Mouse (Mus musculus) limb, embryonic 10.5 days (tissue): ENCODE measurements around the gene Spint2. TPM values are rescaled to one million over a fixed set of nuclear protein-coding genes. Genes with fewer than 3 reads are reported as not detected.
A peak's percentile ranks its signal among the peaks of the same experiment; 100 is the strongest.
"Not testable (repeated sequence)": the region's sequence is repeated elsewhere in the genome, so short reads cannot be mapped to it uniquely, and the experiment has no call there.

Source experiments
- DNase-seq: peaks from one replicate; pipeline ENCODE4 v3.0.0-alpha.2; 2017; ENCODE audit warnings: low spot score
- H3K27ac ChIP-seq: fragments of 300-500 bp; sonication (generic); 2 replicates; pipeline ENCODE4 v1.5.1; 2016; ENCODE audit warnings: mild to moderate bottlenecking
- H3K27me3 ChIP-seq: fragments of 300-500 bp; sonication (generic); 2 replicates; pipeline ENCODE4 v1.6.1; 2016; ENCODE audit warnings: low read depth, mild to moderate bottlenecking; ENCODE audit not compliant: poor library complexity, severe bottlenecking
- H3K36me3 ChIP-seq: fragments of 300-500 bp; sonication (generic); 2 replicates; pipeline ENCODE4 v1.6.1; 2016; ENCODE audit warnings: mild to moderate bottlenecking, moderate library complexity
- H3K4me1 ChIP-seq: fragments of 300-500 bp; sonication (generic); 2 replicates; pipeline ENCODE4 v1.6.1; 2016
- H3K4me3 ChIP-seq: fragments of 300-500 bp; sonication (generic); 2 replicates; pipeline ENCODE4 v1.5.1; 2016; ENCODE audit warnings: mild to moderate bottlenecking, moderate library complexity
- H3K9me3 ChIP-seq: fragments of 300-500 bp; sonication (generic); replicated peaks from 2 replicates; pipeline ENCODE4 v1.6.1; 2016; ENCODE audit warnings: mild to moderate bottlenecking
- WGBS: fragments of 180-500 bp; shearing (Covaris S2); methylation state at CpG from one replicate; pipeline ENCODE4 v1.1.7; 2016; 5-methylcytosine and 5-hydroxymethylcytosine counted together
- polyA plus RNA-seq: library from polyadenylated mRNA; unstranded; fragments of >200 nt; fragmentation: Nextera tagmentation; extraction: Ambion mirVana; gene quantifications from 2 replicates; pipeline ENCODE4 v1.2.1, GENCODE M21; 2016

Spint2 gene
- polyA plus RNA-seq, 1 experiment from 2014 or later: 71.8 TPM

- H3K27ac ChIP-seq: no peak overlapping the region
- no peaks in the 10 kb centered on the region for H3K9me3 ChIP-seq
- peaks cover 18% of the 10 kb centered on the region for H3K4me1 ChIP-seq
- peaks cover 21% of the 10 kb centered on the region for H3K27me3 ChIP-seq
- no peak overlapping the region for H3K4me3 ChIP-seq
- WGBS: 86% methylated on average over 7 of the region's 7 CpGs
- H3K36me3 ChIP-seq: peaks cover 39% of the 10 kb centered on the region
- DNase-seq: no peak
Observed at GRCm38 (mm10) chr7:29244732-29245416, 36.8 kb downstream of the Spint2 start.

DNA sequence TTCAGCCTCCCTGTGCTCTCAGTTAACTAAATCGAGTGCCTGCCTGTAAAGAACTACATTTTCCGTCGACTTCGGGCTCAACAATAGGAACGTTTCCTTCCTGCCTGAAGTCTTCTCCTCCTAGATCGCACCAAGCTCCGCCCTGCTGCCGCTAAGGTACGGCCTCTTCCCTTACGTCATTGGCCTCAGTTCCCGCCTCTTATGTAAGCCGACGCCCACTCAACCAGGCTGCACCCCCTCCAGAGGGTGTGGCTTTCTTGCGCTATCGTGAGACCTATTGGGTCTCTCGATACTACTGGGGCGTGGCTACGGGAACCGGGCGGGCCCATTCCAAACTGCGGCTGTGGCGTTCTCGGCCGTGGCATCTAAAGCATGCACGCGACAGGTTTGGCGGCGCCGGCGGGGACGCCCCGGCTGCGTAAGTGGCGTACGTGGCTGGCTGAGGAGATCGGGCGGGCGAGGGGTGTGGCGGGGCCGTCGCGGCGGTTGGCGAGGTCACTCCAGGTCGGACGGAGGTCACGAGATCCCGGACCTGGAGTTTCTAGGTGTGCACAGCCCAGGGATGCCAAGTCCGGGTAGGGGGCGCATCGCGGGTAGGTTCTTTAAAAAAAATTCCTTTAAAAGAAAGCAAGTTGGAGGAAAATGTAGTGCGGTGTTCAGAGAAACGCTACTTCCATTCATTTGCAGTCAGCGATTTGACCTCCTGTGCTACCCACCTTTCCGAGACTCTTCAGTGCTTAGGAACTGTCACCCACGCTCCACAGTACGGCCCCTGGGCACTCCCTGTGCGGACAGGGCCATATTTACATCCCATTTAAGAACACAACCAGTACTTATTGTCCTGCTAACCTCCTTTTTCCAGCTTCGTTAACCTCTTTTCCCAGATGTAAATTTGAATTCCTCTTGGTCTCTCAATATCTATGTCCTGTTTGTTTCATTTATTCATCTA lies 43.4 kb downstream of the Spint2 start, which contains the start of gene Yif1b:
TSS of gene Yif1b (plus strand) at position 311 of the 949 bp plus-strand sequence.
- H3K4me1 ChIP-seq: peaks cover 17% of the 10 kb centered on the region
- peaks cover 9% of the 10 kb centered on the region for H3K27me3 ChIP-seq
- WGBS: under 1% methylated on average over 60 of the region's 60 CpGs
- peak within 1 kb of the TSS; percentile 89 for H3K27ac ChIP-seq
- peak; percentile 98 for DNase-seq
- H3K36me3 ChIP-seq: no peaks in the 10 kb centered on the region; the same call in 1 of the 2 replicates
- H3K4me3 ChIP-seq: peak within 1 kb of the TSS; percentile 70
- no peaks in the 10 kb centered on the region for H3K9me3 ChIP-seq

DNA sequence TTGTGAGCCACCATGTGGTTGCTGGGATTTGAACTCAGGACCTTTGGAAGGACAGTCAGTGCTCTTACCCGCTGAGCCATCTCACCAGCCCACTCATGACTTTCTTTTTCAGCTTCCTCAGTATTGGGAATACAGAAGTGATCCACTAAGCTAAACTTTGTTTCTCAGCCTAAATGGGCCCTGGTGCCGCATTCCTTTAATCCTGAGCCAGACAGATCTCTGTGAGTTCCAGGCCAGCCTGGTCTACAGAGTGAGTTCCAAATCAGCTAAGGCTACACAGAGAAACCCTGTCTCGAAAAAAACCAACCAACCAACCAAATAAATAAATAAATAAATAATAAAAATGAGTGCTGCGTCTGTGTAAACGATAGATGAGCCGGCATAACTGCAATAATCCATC lies 44.1 kb downstream of the Spint2 start:
- Histone ChIP-seq H3K4me3 (peak overlapping the region; percentile 70), H3K27me3 (peaks cover 16% of the 10 kb centered on the region), H3K4me1 (peaks cover 18% of the 10 kb centered on the region), H3K27ac (peak overlapping the region; percentile 89)
- not testable (repeated sequence) for H3K36me3 ChIP-seq, DNase-seq, H3K9me3 ChIP-seq
- 34% methylated on average over 6 of the region's 6 CpGs for WGBS

DNA sequence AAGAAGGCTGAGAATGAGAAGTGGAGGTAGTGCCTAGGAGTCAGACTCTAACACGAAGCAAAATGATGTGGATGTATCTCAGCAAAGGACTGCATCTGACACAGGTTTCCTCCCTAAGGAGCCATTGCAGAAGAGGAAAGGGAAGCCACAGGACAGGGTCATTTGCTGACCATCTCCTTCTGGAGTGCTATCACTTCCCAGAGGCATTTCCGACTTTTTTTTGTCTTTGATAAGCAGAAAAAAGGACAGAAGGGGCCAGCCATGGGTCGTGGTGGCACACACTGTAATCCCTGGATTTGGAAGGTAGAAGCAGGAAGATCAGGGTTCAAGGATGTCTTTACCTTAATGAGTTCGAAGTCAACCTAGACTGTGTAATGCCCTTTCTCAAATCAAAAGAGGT lies 45.1 kb downstream of the Spint2 start:
- H3K9me3 ChIP-seq: no peaks in the 10 kb centered on the region

DNA sequence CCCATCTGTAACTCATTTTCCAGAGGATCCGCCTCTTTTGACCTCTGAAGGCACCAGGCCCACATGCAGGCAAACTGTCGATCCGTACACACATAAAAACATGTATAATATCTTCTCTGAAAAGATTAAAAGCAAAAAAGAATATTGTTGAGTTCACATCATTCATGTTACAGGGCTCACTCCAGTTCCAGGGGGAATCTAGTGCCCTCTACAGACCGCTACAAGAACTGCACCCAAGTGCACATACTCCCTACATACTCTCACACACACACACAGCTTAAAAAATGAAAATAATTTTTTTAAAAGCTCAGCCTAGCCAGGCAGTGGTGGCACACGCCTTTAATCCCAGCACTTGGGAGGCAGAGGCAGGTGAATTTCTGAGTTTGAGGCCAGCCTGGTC lies 47.1 kb downstream of the Spint2 start:
- H3K4me1 ChIP-seq: peaks cover 25% of the 10 kb centered on the region
- H3K27me3 ChIP-seq: peaks cover 46% of the 10 kb centered on the region
- no peaks in the 10 kb centered on the region for H3K36me3 ChIP-seq
- 69% methylated on average over 5 of the region's 5 CpGs for WGBS
- H3K4me3 ChIP-seq: no peak overlapping the region
- H3K27ac ChIP-seq: no peak overlapping the region
- H3K9me3 ChIP-seq: no peaks in the 10 kb centered on the region
- no peak for DNase-seq

More for the DNA sequence above, 45.1 kb downstream of the Spint2 start:
- Histone ChIP-seq H3K4me3 (no peak overlapping the region), H3K27me3 (peaks cover 26% of the 10 kb centered on the region), H3K36me3 (no peaks in the 10 kb centered on the region; the same call in 1 of the 2 replicates), H3K4me1 (peaks cover 26% of the 10 kb centered on the region), H3K27ac (no peak overlapping the region)
- 87% methylated on average over 4 of the region's 4 CpGs for WGBS
- DNase-seq: no peak

- Histone ChIP-seq H3K27me3 (peaks cover 55% of the 10 kb centered on the region), H3K9me3 (no peaks in the 10 kb centered on the region), H3K27ac (no peak overlapping the region), H3K36me3 (no peaks in the 10 kb centered on the region), H3K4me1 (peaks cover 15% of the 10 kb centered on the region), H3K4me3 (no peak overlapping the region)
- no peak for DNase-seq
- WGBS: 88% methylated on average over 6 of the region's 6 CpGs
Observed at GRCm38 (mm10) chr7:29233745-29234144, 48.0 kb downstream of the Spint2 start.

DNA sequence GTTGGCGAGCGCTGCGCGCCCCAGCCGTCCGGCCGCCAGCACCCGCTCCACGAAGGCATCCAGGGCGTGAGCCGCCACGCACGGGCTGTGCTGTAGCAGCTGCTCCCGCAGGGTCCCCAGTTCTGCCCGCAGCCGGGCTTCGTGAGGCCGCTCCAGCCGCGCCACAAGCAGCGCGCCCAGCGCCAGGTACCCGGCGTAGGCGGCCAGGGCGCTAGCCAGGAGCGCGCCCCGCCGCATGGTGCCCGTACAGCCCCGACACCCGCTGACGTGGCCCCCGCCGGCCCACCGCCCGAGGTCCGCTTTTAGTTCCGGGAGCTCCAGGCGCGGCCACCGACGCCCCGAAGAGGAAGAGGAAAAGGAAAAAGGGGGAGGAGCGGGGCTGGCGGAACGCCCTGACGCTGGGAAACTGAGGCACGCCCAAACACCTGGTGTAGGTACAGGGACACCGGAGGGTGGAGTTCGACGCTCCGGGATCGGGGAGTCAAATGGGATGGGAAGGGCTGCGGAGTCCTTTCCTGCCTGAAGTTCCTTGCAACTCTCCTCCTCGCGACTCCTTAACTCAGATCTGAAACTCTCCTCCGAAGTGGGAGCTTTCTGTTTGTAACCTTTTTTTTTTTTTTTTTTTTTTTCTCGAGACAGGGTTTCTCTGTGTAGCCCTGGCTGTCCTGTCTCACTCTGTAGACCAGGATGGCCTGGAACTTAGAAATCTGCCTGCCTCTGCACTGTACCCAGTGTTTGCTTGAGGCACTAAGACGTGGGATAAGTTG lies 49.3 kb downstream of the Spint2 start, which contains the start of gene Kcnk6:
TSS of gene Kcnk6 (minus strand) at position 269 of the 767 bp plus-strand sequence.
- WGBS: under 1% methylated on average over 62 of the region's 62 CpGs
- H3K4me1 ChIP-seq: peaks cover 9% of the 10 kb centered on the region
- peak within 1 kb of the TSS; percentile 75 for H3K27ac ChIP-seq
- peak; percentile 55 for DNase-seq
- H3K36me3 ChIP-seq: no peaks in the 10 kb centered on the region
- H3K27me3 ChIP-seq: peaks cover 55% of the 10 kb centered on the region
- peak within 1 kb of the TSS; percentile 58 for H3K4me3 ChIP-seq
- no peaks in the 10 kb centered on the region for H3K9me3 ChIP-seq

- Histone ChIP-seq H3K27ac (no peak overlapping the region), H3K9me3 (no peaks in the 10 kb centered on the region), H3K4me1 (peaks cover 9% of the 10 kb centered on the region), H3K4me3 (peak overlapping the region; percentile 58), H3K27me3 (peaks cover 55% of the 10 kb centered on the region), H3K36me3 (no peaks in the 10 kb centered on the region)
- 59% methylated on average over 3 of the region's 3 CpGs for WGBS
- no peak for DNase-seq
Observed at GRCm38 (mm10) chr7:29231517-29231916, 50.2 kb downstream of the Spint2 start.

DNA sequence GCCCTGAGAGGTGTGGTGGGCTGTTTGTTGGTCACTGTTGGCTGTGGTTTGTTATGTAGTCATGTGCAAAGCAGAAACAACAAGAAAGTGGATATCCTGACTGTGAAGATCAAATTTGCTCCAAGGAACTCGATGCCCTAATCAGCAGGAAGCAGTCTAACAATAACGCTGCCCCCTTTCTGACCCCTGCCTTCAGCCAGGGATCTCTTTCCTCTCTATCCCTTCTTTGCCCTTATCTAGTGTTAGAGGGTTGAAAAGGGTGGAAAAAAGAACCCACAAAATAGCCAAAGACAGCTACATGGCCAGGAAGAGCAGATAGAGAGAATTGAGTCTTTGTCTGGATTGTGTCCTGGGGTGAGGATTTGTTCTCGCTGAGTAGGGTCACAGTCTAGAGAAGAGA lies 51.2 kb downstream of the Spint2 start:
- Histone ChIP-seq H3K27ac (no peak overlapping the region), H3K4me3 (no peak overlapping the region), H3K9me3 (no peaks in the 10 kb centered on the region), H3K4me1 (peaks cover 11% of the 10 kb centered on the region), H3K27me3 (peaks cover 55% of the 10 kb centered on the region), H3K36me3 (no peaks in the 10 kb centered on the region)
- DNase-seq: no peak
- WGBS: 62% methylated on average over 3 of the region's 3 CpGs

GRCm38 (mm10) chr7:29228202-29228601 lies 53.5 kb downstream of the Spint2 start:
- H3K4me3 ChIP-seq: no peak overlapping the region
- no peak overlapping the region for H3K27ac ChIP-seq
- H3K27me3 ChIP-seq: peaks cover 45% of the 10 kb centered on the region
- no peak for DNase-seq
- no peaks in the 10 kb centered on the region for H3K9me3 ChIP-seq
- WGBS: 79% methylated on average over 4 of the region's 4 CpGs
- H3K4me1 ChIP-seq: peaks cover 21% of the 10 kb centered on the region
- no peaks in the 10 kb centered on the region for H3K36me3 ChIP-seq

DNA sequence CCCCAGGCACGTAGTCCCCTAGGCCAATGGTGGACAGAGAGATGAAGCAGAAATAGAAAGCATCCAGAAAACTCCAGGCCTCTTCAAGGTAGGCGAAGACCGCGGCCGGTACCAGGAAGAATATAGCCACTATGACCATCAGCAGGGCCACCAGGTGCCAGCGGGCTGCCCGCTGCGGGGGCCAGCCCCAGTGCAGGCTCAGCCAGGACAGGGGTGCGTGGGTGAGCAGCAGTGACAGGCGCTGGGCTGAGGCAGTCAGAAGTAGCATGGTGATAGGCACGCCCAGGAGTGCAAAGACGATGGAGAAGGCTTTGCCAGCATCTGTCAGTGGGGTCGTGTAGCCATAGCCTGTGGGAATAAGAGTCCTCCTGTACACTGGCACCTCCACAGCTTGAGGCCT lies 56.2 kb downstream of the Spint2 start:
- DNase-seq: no peak
- peak overlapping the region; percentile 37 for H3K4me3 ChIP-seq
- peak overlapping the region; percentile 71 for H3K27ac ChIP-seq

DNA sequence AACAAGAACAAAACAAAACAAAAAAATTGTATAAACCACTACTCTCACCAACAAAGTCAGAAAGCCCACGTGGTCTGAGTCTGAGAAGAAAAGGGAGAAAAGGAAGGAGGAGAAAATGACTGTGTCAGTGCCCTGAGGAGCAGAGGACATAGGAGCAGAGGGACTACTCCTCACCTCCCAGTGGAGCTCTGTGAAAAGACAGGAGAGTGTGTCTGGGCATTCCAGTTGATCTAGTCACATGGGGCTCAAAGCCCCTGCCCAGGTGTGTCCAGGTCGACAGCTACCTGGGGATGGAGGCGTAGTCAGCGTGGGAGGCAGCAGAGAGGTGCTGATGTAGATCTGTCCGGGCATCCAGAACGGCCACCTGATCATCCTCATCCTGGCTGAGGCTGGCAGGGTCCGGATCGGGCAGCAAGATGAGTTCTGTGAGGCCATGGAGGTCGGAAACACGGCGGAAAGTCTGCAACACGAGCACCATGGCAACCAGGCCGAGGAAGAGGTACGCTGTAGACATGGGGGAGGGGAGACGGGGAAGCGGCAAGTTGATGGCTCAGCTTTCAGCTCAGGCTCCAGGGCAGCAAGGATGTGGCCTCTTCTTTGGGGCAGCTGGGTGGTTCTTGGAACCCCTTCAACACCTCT lies 56.8 kb downstream of the Spint2 start:
- Histone ChIP-seq H3K36me3 (no peaks in the 10 kb centered on the region), H3K27ac (peak overlapping the region; percentile 71), H3K4me3 (peak overlapping the region; percentile 37), H3K27me3 (peaks cover 12% of the 10 kb centered on the region; the same call in 1 of the 2 replicates), H3K9me3 (no peaks in the 10 kb centered on the region; the same call in 1 of the 2 replicates), H3K4me1 (peaks cover 11% of the 10 kb centered on the region)
- WGBS: 9% methylated on average over 16 of the region's 16 CpGs
- peak; percentile 62 for DNase-seq

More for the DNA sequence above, 56.2 kb downstream of the Spint2 start:
- Histone ChIP-seq H3K36me3 (no peaks in the 10 kb centered on the region), H3K4me1 (peaks cover 11% of the 10 kb centered on the region), H3K9me3 (no peaks in the 10 kb centered on the region), H3K27me3 (peaks cover 18% of the 10 kb centered on the region)
- 74% methylated on average over 13 of the region's 13 CpGs for WGBS
